Mouse (Mus musculus) E14TG2a.4 (cell line): ENCODE measurements around the gene Fam198a.

Experiments used
- CTCF ChIP-seq: conservative IDR thresholded peaks from 2 replicates; pipeline ENCODE4 v1.5.1; 2014; ENCODE audit warnings: low read length
- NANOG ChIP-seq: IDR thresholded peaks from 2 replicates; pipeline ENCODE4 v1.6.1; 2014; ENCODE audit warnings: borderline replicate concordance, low read length, mixed read lengths
- POU5F1 ChIP-seq: IDR thresholded peaks from 2 replicates; pipeline ENCODE4 v1.6.1; 2014; ENCODE audit warnings: low read length, borderline replicate concordance

- TF ChIP-seq POU5F1 (no peak), CTCF (no peak), NANOG (no peak)
Measured at GRCm38 (mm10) chr9:121904319-121904718, 46.5 kb upstream of the Fam198a start.
